Mouse (Mus musculus): ENCODE measurements at regions not wholly inside any gene's neighbourhood (a gene's known extent, or its start where the extent isn't known, plus 50 kb on each side); places are given as distances from the start of the nearest gene placed in this dataset.

DNA sequence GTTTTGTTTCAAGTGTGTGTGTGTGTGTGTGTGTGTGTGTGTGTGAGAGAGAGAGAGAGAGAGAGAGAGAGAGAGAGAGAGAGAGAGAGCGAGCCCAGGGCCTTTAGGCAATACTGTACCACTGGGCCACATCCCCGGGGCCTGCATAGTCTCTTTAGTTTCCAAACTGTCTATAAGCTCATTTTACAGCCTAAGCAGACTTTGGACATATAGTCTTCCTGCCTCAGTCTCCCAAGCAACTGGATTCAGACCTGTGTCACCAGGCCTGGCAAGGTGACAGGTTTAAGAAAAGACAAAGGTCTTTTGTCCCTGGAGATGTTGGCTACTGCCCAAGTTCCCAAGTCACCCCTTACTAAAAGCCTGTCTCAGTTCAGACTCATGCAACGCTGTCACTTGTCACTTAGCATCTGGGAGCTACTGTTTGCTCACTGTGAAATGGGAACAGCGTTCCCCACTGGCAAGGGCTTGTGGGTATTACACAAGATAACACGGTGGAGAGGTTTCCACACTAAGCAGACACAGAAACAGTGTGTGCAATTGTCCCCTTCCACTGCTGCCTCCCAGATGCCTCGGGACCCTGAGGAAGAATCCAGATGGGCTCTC, 113.6 kb upstream of the Irf2bp2 start:
- no peak for TF ChIP-seq CTCF (IDR thresholded peaks at IDR 0.05; ENCODE audit: insufficient read depth, low read depth, low read length)
- TF ChIP-seq POLR2A (IDR thresholded peaks at IDR 0.05; ENCODE audit: insufficient read depth, low read depth, low read length) = no peak

All from olfactory bulb, adult 2 months (tissue).